Mouse (Mus musculus): Measurements from ENCODE around the gene Sesn1.

- TF ChIP-seq CTCF (IDR thresholded peaks at IDR 0.05; ENCODE audit: control insufficient read depth, insufficient read depth, insufficient read length) (no peak), MYOG (IDR thresholded peaks at IDR 0.05; ENCODE audit: control insufficient read depth, extremely low read depth, insufficient read length) (no peak), MYOD1 (IDR thresholded peaks at IDR 0.05; ENCODE audit: control insufficient read depth, insufficient read length, low read depth) (no peak), FOSL1 (IDR thresholded peaks at IDR 0.05; ENCODE audit: insufficient read depth, low read length, poor library complexity, severe bottlenecking) (no peak), USF1 (IDR thresholded peaks at IDR 0.05; ENCODE audit: low read depth) (no peak), MAX (IDR thresholded peaks at IDR 0.05) (no peak)
These were observed 123.2 kb downstream of the Sesn1 start for GRCm38 (mm10) chr10:41932943-41933342.

Measured in C2C12 (cell line).